Mouse (Mus musculus) mouse embryonic stem cell (cell line): ENCODE measurements around the gene Serac1.

Source experiments
- in situ Hi-C, 2 experiments: fragments of 300-500 bp; cut with MboI; formaldehyde crosslinking; loops; 1 replicate in 1 of 2; 3 replicates in 1 of 2; pipeline ENCODE4 v1.14.3; 2019 to 2020; ENCODE audit warnings: low sequenced_read_pairs in 2 of 2, low pct_unique_long_range_greater_than_20kb in 1 of 2, mixed read lengths in 1 of 2; ENCODE audit not compliant: unreplicated experiment in 1 of 2

Gene Serac1

DNA sequence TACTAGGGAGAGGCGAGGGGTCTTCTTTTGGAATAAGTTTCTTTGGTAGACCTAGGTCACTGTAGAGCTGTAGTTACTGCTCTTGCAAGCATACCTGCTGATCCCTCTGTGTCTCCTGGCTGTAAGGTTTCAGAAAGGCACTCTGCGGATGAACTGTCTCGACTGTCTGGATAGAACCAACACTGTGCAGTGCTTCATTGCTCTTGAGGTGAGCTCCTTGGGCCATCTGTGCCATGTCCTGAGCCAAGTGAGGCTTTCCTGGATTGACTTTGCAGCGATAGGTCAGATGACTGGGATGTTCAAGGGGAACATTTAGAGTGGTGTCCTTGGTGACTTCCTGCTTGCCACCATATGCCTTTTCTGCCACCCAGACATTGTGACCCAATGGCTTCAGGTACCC is 69.9 kb downstream of the Serac1 start:
- in situ Hi-C loops: no loop called here

DNA sequence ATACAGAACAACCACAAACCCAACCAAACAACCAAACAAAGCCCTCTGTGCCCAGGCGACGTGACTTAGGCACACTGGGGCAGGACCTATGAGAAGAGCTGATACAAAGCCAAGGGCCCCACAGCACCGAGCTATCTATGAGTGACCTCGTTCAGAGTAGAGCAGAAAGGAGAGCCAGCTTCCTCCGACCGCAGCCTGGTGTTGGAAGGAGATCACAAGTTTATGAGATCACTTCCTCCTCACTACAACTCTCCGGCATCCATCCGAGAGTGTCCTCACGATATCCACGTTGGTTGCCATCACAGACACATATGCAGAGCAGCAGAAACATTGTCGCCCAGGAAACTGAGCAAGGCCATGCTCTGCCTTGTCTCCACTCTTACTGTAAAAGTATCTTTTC is 71.0 kb downstream of the Serac1 start:
- in situ Hi-C loops: no loop called here

DNA sequence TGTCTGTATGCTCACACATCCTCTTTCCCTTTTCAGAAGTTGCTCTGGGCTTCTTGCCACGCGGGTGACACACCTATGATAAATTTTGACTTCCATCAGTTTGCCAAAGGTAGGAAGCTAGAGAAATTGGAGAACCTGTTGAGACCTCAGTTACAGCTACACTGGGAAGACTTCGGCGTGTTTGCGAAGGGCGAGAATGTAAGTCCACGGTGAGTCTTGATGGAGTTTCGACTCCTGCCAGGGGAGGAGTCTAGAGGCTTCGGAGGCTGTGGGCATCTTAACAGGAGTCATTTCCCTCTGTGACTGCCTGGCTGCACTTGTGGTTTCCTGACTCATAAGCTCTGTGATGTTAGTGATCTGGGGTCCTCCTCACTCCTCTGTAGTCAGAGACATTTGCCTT is 71.6 kb downstream of the Serac1 start:
- in situ Hi-C loops: no loop called here

DNA sequence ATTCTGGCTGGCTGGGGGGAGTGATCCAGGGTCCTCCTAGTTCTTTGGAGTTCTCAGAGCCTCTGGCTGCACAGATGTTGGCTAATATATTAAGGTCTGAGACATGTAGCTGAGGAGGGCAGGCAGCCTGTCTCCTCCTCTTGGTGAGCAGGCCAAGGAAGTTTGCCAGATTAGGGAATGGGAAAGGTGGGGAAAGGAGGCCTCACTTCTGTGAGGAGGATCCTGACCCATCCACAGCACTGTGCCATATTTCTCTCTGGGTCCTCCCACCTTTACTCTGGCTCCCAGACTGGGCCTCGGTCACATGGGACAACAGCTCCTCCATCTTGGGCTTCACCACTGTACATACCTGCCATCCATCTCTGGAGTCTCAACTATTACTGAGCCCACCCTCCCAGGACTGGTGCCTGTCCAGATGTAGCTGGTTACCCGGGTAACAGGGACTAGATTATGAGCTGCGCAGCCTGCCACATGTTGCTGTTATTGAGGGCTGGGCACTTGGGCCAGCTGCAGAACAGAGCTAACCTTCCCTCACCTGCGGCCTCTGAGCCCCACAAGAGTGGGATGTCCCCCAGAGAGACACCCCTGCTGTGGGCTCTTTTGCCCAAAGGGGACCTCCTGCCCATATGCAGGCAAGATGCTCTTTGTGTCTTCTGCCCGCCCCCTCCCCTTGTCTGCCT is 72.3 kb downstream of the Serac1 start:
- in situ Hi-C loops: no loop called here

DNA sequence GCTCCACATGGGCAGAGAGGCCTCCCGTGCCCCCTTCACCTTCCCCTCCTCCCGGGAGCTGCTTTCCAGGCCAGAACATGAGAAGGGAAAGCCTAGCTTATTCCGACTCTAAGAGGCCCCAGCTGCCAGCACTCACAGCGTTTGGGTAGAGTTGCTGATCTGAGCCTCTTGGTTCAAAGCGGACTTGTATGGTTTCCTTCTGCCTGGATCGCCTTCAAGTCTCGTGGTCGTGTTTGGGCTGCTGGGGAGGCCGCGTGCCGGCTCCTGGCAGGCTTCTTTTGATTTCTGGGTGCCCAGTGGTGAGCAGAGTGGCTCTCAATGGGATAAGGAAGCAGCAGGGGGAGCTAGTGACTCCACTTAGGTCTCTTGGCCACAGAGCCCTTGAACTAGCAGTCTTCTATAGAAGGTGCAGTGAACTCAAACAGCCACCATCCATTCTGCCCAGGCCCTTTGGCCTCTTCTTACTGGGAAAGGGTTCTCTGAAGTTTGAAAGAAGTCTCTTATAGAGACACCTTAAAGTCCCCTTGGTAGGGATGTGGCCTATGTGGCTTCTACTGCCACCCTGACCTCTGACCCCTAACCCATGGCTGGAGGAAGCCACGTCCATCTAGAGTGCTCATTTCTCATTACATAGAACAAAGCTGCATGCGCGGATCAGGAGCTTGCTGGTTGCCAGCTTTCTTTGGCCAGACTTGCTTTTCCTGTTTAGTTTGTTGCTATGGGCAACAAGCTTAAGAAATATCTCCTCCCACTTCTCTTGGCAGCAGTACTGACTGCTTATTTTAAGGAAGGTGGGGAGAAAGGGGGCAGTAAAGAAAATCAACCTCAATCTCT is 73.7 kb downstream of the Serac1 start:
- in situ Hi-C loops: no loop called here

DNA sequence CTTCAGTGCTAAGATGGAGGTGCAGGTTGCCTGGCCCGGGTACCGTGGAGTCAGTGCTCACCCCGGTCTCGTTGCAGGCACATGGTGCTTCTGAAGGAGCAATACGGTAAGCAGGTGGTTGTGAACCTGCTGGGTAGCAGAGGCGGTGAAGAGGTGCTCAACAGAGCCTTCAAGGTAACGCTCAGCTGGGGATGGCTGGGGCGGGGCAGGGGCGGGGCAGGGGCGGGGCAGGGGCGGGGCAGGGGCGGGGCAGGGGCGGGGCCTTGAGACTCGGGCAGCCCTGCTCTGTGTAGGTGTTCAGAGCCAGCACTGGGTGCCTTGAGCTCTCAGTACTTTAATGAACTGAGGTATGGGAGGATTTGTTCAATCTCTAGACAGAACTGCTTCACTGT is 74.3 kb downstream of the Serac1 start:
- in situ Hi-C loops: no loop called here

DNA sequence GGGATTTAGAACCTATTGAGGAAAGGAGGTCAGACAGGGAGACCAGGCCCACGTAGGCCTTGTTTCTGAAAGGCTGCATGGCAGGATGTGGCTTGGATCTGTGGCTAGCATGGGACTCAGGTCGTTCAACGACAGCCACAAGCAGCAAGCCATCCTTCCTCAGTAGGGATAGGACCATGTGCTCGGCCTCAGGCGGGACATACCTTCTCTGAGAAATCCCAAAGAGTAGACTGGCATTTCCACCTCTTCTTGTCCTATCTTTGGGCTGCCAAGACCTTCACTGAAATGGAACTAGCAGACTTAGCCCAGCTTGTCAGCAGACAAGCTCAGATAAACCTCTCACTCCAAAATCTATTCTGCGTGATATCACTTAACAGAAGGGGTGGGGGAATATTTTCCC is 75.9 kb downstream of the Serac1 start:
- in situ Hi-C loops: no loop called here

DNA sequence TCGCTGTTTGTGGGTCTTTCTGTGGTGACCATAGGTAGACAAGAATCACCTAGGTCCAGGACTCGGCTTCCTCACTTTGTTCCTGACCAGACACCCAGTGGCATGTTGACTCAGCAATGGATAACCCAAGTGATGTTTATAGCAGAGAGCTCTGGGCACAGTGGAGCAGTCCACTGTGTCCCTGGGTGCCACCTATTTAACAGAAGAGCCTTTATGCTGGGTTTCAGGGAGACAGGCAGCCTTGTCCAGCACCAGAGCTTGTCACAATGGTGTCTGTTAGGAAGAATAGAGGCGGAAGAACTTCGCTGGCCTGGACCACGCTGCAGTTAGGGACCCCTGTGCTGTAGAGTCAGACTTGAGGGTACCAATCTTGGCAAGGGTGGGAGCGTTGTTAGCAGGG is 77.0 kb downstream of the Serac1 start:
- in situ Hi-C loops: no loop called here

DNA sequence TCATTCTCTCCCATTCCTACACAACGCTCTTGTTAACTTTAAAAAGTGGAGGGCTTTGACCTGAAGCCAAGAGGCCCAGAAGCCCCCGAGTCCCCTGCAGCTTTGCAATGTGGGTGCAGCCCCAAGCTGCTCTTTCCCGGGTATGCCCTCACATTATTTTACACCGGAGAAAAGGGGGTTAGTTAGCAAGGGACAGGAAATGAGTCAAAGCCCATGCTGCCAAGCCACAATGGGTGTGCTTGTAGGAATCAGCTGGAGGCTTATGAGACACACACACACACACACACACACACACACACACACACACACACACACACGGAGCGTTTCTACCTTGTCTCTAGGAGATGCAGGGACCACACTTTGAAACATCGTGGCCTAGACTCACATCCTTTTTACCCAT is 77.7 kb downstream of the Serac1 start:
- in situ Hi-C loops: no loop called here

DNA sequence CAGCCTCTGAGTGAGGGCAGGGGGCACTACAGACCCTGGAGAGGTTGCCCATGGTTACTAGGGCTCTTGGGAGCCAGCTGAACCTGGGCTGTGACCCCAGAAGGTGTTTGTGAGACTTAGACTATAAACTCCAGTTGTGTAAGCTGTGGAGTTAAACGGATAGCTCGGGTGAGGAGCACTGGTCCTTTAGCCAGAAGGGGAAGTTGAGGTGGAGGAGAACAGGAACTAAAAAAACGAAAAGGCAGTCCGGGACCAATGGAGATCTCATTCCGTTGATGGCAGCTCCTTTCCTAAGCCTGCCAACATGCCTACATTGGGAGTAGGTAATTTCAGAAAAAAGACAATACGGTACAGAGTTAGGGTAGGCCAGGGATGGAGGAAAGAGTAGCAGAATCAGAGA is 78.2 kb downstream of the Serac1 start:
- in situ Hi-C loops: no loop called here

DNA sequence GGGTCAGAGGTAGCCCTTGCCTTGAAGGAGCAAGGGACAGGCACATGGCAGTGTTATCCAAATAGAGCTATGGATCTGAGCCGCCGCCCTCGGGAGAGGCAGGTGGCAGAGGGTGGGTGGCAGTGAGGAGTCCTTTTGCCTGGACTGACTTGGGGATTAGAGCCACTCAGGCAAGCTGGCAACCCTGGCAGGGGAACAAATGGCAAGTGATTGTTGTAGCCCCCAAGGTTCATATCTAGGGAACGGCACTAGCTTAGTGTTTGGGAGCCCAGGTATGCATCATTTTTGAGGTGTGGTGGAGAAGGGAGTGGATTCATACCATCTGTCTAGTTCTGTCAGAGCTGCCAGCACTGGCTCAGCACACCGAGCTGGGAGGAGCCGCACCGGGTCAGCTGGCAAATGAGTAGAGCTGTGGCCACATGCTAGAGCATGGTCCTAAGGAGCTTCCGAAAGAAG is 78.6 kb downstream of the Serac1 start:
- in situ Hi-C loops: no loop called here

DNA sequence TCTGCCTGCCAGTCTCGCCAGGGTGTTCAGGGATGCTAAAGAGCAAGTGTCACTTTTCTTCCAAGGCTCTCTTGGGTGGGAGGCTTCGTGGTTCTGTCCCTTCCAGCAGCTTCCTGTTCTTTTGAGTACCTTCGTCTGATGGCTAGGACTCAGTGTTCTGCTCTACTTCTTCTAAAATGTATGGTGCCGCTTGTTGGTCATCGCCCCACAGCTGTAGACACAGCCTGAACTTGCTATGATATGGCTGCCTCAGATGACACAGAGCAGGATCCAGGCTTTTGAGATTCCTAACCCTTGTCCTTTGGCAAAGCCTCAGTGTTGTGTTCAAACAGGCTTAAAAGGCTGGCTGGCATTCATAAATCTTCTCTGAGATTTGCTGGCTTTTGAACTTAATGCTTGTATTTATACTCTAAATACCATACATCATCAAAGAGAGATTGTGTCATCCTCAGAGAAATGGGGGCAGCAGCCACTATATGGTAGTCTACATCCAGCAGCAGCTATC is 80.5 kb downstream of the Serac1 start:
- in situ Hi-C loops: no loop called here

DNA sequence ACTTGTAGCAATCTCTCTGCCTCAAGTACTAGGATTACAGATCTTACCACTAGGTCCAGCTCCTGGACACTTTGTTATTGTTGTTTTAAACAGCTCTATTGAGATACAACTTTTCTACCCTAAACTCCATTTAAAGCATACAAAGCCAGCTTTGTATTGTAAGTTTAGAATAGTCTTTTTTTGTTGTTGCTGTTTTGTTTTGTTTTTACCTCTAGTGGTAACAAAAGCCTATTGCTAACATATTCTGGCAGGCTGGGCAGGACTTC is 81.4 kb downstream of the Serac1 start:
- in situ Hi-C loops: no loop called here

DNA sequence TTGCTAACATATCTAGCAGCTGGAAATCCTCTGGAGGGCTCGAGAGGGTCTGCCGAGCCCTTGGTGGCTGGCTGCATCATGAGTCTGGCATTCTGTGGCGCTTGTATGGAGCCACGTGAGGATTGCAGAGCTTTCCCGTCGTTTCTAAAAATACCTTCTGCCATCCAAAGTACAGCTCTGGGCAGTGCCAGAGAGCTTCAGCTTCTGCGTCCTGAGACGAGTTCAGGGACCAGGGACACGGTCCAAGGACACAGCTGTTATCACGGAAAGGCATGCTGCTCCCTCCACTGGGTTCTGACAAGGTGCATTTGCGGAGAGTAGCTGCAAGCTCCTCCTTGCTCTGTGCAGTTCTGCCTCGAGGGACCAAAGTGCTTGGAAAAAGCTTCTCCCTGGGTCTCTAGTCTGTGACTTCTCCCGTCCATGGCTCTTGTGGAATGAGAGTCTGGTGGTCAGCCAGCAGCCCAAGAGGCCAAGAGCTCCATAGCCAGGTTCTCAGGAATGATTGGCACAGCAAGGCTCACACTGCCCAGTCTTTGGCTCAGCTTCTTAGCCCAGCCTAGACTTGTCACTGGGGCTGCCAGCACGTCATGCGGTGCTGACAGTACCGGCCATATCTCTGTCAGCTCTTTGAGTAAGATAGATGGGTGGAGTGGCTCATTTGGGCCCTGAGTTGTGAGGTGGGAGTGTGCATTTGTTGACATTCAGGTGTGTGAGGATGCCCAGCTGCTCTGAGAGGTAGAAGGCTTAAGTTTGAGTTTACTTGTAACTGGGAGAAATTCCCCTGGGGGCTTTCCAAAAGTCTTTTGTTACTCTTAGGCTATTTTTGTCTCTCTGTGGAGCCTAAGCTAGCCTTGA is 81.9 kb downstream of the Serac1 start:
- in situ Hi-C loops: no loop called here

DNA sequence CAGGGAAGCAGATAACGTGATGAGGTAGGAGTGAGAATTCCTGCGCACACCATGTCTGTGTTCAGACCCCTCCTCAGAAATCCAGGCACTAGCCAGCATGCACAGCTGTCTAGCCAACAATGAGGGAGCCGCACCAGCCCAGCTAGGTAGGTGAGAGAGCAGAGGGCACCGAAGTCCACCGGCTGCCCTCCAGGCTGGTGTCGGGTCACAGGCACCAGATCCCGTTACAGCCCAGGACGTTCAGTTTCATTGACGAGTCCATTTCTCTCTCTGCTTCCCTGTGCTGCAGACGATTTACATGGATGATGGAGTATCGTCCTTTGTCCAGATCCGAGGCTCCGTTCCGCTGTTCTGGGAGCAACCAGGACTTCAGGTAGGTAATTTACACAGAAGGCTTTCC is 83.0 kb downstream of the Serac1 start:
- in situ Hi-C loops: no loop called here

DNA sequence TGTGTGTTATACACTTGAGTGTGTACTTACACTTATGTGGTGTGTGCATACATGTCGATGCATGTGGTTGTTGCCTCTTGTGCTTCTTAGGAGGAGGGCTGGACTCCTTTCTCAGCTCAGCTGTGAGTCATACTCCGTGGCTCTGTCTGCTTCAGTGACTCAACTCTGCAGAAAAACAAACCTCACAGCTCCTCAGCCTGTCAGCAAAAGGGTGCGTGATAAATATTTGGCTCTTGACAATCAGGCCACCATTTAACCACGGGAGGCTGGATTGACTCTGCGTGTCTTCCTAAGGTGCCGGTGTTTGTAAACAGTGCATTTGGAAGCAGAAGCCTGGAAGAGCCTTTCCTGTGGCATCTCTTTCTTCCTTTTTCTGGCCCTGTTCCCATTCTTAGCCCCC is 84.9 kb downstream of the Serac1 start:
- in situ Hi-C loops: no loop called here

DNA sequence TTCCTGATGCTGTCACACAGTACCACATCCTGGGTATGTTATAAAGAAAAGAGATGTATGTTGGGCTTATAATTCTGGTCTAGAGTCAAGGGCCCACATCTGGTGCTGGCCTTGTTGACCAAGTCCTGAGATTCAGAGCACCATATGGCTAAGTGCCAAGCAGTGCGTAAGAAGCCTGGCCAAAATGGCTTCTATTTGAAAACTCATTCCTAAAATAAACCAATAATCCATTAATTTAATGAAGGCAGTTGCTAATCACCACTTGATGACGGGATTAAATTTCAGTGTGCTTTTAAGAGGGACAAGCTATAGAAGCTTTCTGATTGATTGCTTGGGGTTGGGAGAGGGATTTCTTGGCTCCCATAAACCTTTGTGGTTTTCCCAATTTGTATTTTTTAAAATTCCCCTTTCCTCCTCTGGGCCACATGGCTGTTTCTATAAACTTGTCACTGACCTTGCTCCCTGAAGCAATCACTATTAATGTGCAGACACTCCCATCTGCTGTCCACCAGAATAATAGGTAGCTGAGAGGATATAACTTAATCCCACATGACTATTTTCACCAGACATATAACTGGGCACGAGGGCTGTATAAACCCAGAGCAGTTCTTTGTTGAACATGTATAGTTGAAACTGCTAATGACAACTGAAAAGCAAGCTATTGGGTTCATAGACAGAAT is 85.8 kb downstream of the Serac1 start:
- in situ Hi-C loops: no loop called here

DNA sequence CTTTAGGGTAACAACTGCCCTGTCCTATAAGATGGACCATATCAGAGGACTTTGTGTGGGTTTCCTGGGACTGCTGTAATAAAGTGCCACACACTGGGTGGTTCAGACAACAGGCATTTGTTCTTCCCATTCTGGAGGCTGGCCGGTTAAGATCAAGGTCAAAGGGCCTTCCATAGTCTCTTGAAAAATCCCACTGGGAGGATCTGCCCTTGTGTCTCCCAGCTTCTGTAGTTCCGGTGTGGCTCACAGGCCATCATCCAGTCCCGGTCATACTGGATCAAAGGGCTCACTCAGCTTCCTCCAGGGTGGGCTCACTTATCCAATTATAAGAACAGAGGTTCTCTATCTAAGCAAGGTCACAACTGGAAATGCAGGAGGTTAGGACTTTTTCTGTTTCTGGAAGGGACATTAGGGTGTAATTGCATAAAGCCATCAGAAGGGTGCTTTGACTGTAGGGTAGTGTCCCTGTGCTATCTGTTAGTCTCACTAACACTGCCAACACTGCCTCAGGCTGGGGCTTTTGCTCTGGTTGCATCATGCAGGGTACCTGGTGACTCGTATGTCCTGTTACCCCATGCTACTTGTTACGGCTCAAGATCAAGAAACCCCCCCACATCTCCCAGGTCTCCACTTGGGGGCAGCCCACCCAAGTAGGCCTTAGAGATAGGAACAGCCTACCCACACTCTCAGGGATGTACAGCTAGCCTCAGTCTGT is 86.5 kb downstream of the Serac1 start:
- in situ Hi-C loops: no loop called here
